Mouse (Mus musculus) cerebellum, adult 2 months (tissue): ENCODE measurements around the gene Prex1.
"Not testable (repeated sequence)": the region's sequence is repeated elsewhere in the genome, so short reads cannot be mapped to it uniquely, and the experiment has no call there.

Experiments used
- CTCF ChIP-seq: fragments of 200-500 bp; IDR thresholded peaks from 2 replicates; pipeline ENCODE4 v1.5.1; 2011; ENCODE audit warnings: low read depth, mild to moderate bottlenecking, control low read depth, low read length, moderate library complexity, borderline replicate concordance; ENCODE audit not compliant: insufficient read depth
- POLR2A ChIP-seq: fragments of 200-500 bp; IDR thresholded peaks from 2 replicates; pipeline ENCODE4 v1.6.1; 2011; ENCODE audit warnings: low read length, control low read depth, borderline replicate concordance; ENCODE audit not compliant: insufficient read depth

GRCm38 (mm10) chr2:166517392-166518174 is 196.0 kb downstream of the Prex1 start:
- not testable (repeated sequence) for TF ChIP-seq CTCF, POLR2A
